Mouse (Mus musculus) liver, postnatal 0 days (tissue): ENCODE measurements around the gene Anapc15-ps.

Source experiments
- CTCF ChIP-seq: sonication (generic); IDR thresholded peaks from 2 replicates; pipeline ENCODE4 v1.5.1; 2016; ENCODE audit warnings: antibody characterized with exemption, low read depth
- EP300 ChIP-seq: IDR thresholded peaks from 2 replicates; pipeline ENCODE4 v1.6.1; 2016; ENCODE audit warnings: antibody characterized with exemption, low read depth, mild to moderate bottlenecking

DNA sequence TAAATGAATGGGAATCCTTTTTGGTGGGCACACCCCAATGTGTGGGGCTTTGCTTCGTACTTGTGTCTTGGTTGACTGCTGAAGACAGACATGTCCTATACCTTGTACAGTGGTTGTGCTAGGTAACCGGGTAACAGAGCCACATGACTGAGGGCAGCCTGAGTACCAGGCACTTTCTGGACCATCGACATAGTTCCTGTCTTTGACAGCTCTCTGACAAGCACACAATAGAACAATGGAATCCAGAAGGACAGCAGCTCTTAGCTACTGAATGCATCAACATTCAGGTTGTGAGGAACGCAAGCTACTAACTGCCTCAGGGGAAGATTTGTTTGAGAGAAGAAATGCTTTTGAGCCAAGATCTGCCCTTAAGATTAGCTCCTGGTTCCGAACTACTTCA lies 49.2 kb downstream of the Anapc15-ps start:
- TF ChIP-seq CTCF (no peak), EP300 (no peak)
